In the genomic region with DNA sequence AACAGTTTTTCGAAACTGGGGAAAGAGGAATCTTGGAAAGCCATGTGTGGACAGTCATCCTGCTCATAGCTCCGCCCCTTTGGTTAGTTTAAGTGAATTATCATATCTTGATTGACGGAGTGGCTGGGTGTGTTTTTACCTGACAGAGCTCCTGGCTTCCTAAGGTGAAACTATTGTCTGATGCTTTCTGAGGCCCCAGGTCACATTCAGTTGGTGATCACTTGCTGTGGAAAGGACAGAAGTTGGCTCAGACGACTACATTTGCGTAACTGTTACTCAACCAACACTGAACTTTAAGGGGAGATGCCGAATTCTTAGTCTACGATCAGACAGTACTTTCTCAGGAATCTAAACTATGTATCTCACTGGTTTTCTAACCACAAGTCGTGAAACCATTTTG, we compare ENCODE assay signal across 8 mouse cellular contexts. TPM values are rescaled to one million over a fixed set of nuclear protein-coding genes. Genes with fewer than 3 reads are reported as not detected.
DNase-seq lines count a peak whose midpoint lies in the region; ATAC-seq lines count a peak whose summit lies in the region.

No protein-coding gene starts in this region.

- DNase-seq in heart, adult 11 months, result peak; percentile 88
- DNase-seq in heart, adult 18-20 months, result no peak
- peak; percentile 26 for DNase-seq in 416B (ENCODE audit: low read depth)
- no peak for DNase-seq in forebrain, embryonic 11.5 days (ENCODE audit: low spot score)
- DNase-seq in adrenal gland, postnatal 36 days, result no peak
- DNase-seq in layer of hippocampus, postnatal 14 days (ENCODE audit: low spot score in 2 of 2), result no peak
- DNase-seq in urinary bladder, adult 2 months (ENCODE audit: low spot score), result no peak

- H3K4me3 ChIP-seq in forebrain, embryonic 11.5 days (ENCODE audit: low read depth, low read length), result peak overlapping the region; percentile 73; the same call in 1 of the 2 replicates
- H3K4me3 ChIP-seq in liver, embryonic 12.5 days, result peak overlapping the region; percentile 77

- H3K27ac ChIP-seq in forebrain, embryonic 11.5 days (ENCODE audit: low read depth, low read length), result no peak overlapping the region
- H3K27ac ChIP-seq in liver, embryonic 12.5 days, result no peak overlapping the region

- H3K4me2 ChIP-seq in forebrain, embryonic 11.5 days (ENCODE audit: low read depth, low read length, severe bottlenecking), result peak overlapping the region; percentile 64; the same call in 1 of the 2 replicates
- peak overlapping the region; percentile 79 for H3K4me2 ChIP-seq in liver, embryonic 12.5 days

- peak overlapping the region; percentile 83; the same call in 1 of the 2 replicates for H3K9ac ChIP-seq in forebrain, embryonic 11.5 days (ENCODE audit: low read length)
- peak overlapping the region; percentile 62; the same call in 1 of the 2 replicates for H3K9ac ChIP-seq in liver, embryonic 12.5 days

- H3K27me3 ChIP-seq in forebrain, embryonic 11.5 days (ENCODE audit: control insufficient read depth, insufficient read depth, low read length), result no peaks in the 10 kb centered on the region
- H3K27me3 ChIP-seq in liver, embryonic 12.5 days (replicated peaks), result peaks cover 14% of the 10 kb centered on the region

- 54% methylated on average over 8 of the region's 8 CpGs for WGBS in forebrain, embryonic 11.5 days
- WGBS in liver, embryonic 12.5 days (ENCODE audit: insufficient replicate concordance), result 56% methylated on average over 8 of the region's 8 CpGs

- no peaks in the 10 kb centered on the region; the same call in none of the 2 replicates for H3K36me3 ChIP-seq in forebrain, embryonic 11.5 days (ENCODE audit: control insufficient read depth, insufficient read depth, low read length)
- H3K36me3 ChIP-seq in liver, embryonic 12.5 days, result peaks cover 19% of the 10 kb centered on the region

- no peak for ATAC-seq in forebrain, embryonic 11.5 days (replicated peaks; ENCODE audit: low FRiP score)
- no peak for ATAC-seq in liver, embryonic 12.5 days

- peaks cover 2% of the 10 kb centered on the region; the same call in 1 of the 2 replicates for H3K4me1 ChIP-seq in forebrain, embryonic 11.5 days (replicated peaks; ENCODE audit: control insufficient read depth, insufficient read depth, low read length)
- peaks cover 25% of the 10 kb centered on the region for H3K4me1 ChIP-seq in liver, embryonic 12.5 days

- no peaks in the 10 kb centered on the region for H3K9me3 ChIP-seq in forebrain, embryonic 11.5 days (ENCODE audit: control insufficient read depth, low read length)
- no peaks in the 10 kb centered on the region for H3K9me3 ChIP-seq in liver, embryonic 12.5 days (replicated peaks)

RNA-seq across cellular contexts. Expression of a gene that starts 0.7 kb away (rescaled TPM):
- total RNA-seq in heart, adult 18-20 months (2021), result 100 to 1,000 TPM; 282 to 304 TPM
- 563 and 565 TPM in 2 replicates for polyA plus RNA-seq in forebrain, embryonic 11.5 days (2014; fragmentation: Nextera tagmentation; extraction: Ambion mirVana)
- polyA plus RNA-seq in liver, embryonic 12.5 days (2016; fragmentation: Nextera tagmentation; extraction: Ambion mirVana), result 266 and 281 TPM in 2 replicates
- total RNA-seq in adrenal gland, postnatal 36 days (2021), result 100 to 1,000 TPM; 671 to 795 TPM
- total RNA-seq in layer of hippocampus, postnatal 14 days (2021), result 100 to 1,000 TPM; 537 to 543 TPM
- polyA plus RNA-seq in urinary bladder, adult 2 months (2012; rRNA removed), result 181 and 226 TPM in 2 replicates

RNA-seq across cellular contexts. Expression of a gene that starts 33.2 kb away (rescaled TPM):
- total RNA-seq in heart, adult 18-20 months (2021), result 10 to 100 TPM; 24.6 to 27.4 TPM
- 10.2 and 12.2 TPM in 2 replicates for polyA plus RNA-seq in forebrain, embryonic 11.5 days (2014; fragmentation: Nextera tagmentation; extraction: Ambion mirVana)
- polyA plus RNA-seq in liver, embryonic 12.5 days (2016; fragmentation: Nextera tagmentation; extraction: Ambion mirVana), result 11.5 and 12.6 TPM in 2 replicates
- total RNA-seq in adrenal gland, postnatal 36 days (2021), result 10 to 100 TPM; 51.1 to 52.1 TPM
- total RNA-seq in layer of hippocampus, postnatal 14 days (2021), result 10 to 100 TPM; 19.6 to 20.1 TPM
- polyA plus RNA-seq in urinary bladder, adult 2 months (2012; rRNA removed), result 42.0 and 46.6 TPM in 2 replicates

RNA-seq across cellular contexts. Expression of a gene that starts 48.8 kb away (rescaled TPM):
- 10 to 100 TPM; 14.0 to 14.2 TPM for total RNA-seq in heart, adult 18-20 months (2021)
- polyA plus RNA-seq in forebrain, embryonic 11.5 days (2014; fragmentation: Nextera tagmentation; extraction: Ambion mirVana), result 22.9 and 25.6 TPM in 2 replicates
- polyA plus RNA-seq in liver, embryonic 12.5 days (2016; fragmentation: Nextera tagmentation; extraction: Ambion mirVana), result 23.7 and 26.8 TPM in 2 replicates
- 10 to 100 TPM; 31.7 to 32.5 TPM for total RNA-seq in adrenal gland, postnatal 36 days (2021)
- total RNA-seq in layer of hippocampus, postnatal 14 days (2021), result 10 to 100 TPM; 19.9 to 21.0 TPM
- polyA plus RNA-seq in urinary bladder, adult 2 months (2012; rRNA removed), result 19.0 and 26.2 TPM in 2 replicates

Comparison
In these comparisons a context has a peak if more than half of its experiments do, and no peak if none do; other contexts are left out.
1. DNase-seq: peak in heart, adult 11 months (single experiment) and 416B (single experiment); none in heart, adult 18-20 months (0 of 2), forebrain, embryonic 11.5 days (single experiment), adrenal gland, postnatal 36 days (0 of 2), layer of hippocampus, postnatal 14 days (0 of 2) and urinary bladder, adult 2 months (single experiment).